Mouse (Mus musculus): ENCODE data around the gene Rabl6.

The Rabl6 gene

DNA sequence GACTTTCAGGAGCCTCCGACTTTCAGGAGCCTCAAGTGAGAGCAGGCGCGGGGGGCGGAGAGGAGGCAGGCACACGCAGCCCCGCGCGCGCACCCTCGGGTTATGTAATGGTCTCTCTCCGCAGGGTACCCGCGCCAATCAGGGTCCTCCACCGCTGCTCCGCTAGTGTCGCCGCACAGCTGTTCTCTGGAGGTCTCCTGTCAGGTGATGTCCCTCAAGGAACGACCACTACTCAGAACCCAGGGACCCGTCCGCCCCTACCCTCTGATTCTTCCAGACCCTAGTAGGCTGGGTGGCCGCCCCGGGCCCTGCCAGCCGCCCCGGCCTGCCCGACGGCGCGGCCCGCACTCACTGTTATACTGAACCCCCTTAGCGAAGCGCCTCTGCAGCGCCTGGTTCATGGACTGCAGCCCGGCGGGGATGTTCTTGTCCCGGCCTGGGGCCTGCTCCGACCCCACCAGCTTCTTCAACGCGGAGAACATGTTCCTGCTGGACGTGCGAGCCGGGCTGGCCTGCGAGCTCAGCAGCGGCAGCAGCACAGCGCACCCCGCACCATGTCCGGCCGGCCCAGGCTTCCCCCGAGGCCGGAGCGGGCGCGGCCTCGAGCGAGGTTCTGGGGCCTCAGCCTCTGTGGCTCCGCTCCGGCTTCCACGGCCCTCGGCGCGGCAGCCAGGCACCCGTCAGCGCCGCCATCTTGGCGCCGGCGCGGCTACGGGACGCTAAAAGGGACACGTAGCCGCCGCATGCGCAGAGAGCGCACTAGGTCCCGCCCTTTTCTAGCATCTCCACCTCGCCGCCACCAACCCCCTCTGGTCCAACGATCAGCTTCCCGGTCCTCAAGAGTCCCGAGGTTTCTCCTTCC, at the start of gene Rabl6:
Rabl6 (minus strand) TSS at position 761 of the 862 bp plus-strand sequence.
- peak; percentile 93 to 95 for DNase-seq

DNA sequence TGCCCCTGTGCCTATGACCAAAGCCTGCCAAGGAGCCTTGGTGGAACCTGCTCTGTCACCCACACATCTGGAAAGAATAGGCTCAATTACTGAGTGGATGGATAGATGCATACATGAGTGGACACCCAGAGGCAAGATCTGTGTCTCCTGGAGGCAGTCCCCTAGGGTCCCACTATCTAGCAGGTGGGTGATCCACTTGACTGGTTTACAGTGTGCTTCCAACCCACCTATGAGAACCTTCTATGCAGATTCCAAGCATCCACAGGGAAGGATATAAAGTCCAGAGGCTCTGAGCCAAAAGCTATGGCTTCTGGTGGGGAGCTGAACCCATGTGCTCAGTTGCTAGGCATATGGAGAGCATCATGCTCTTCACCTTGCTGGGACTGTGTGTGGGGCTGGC, 49.3 kb upstream of the Rabl6 start, which contains the start of gene Lcn5:
Lcn5 (plus strand) TSS at position 301 of the 400 bp plus-strand sequence.
- no peak for DNase-seq

DNA sequence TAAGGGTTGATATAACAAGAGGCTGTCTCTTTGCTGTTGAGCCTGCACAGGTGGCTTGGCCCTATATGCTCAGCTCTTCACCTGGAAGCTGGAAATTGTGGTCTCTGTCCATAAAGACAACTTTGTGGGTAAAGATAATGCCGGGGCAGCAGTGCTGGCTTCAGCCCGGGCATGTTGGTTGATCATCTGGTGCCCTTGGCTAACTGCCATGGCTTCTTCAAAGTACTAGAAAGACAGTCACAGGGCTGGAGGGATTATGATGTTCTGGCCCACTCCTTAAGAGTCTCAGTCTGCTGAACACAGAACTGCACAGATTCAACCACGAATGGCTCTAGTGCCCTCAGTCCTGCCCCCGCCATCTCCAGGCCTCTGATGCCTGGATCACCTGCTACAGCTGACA, 48.9 kb upstream of the Rabl6 start:
- peak; percentile 68 to 71 for DNase-seq

DNA sequence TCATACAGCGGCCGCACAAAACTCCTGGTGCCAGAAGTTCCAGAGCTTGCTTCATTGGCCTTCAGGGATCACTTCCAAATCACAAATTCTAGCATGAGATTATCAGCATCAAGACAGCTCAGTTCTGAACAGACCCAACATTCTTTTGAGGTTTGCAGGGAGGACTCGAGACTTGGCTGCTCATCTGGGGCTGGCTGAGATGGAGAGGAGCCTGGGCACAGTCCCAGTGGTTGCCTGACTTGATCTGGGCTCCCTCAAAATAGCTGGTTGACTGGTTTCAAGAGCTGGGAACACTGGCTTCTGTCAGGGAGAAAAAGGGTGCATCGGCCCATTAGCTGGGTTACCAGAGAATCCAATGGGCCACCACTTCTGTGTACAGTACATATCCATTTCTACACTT, 48.4 kb upstream of the Rabl6 start:
- DNase-seq, result peak; percentile 48 to 56

DNA sequence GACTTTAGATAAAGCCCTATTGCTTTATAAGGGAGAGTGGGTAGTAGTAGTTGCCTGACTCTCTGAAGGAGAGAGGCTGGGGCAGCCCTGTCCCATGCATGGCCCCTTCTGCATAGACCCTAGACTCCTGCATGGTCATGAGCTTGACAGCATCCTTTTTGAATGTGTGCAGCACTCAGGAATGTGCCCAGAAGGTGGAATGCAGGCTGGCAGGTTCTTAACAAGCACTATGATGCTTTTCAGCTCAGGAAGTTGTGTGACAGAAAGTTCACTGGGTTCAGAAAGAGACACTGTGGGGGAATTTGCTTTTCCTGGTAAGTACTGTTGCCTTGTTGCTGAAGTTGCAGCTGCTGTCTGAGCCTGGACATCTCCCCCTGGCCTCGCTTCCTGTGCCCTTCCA, 46.2 kb upstream of the Rabl6 start:
- DNase-seq, result no peak

DNA sequence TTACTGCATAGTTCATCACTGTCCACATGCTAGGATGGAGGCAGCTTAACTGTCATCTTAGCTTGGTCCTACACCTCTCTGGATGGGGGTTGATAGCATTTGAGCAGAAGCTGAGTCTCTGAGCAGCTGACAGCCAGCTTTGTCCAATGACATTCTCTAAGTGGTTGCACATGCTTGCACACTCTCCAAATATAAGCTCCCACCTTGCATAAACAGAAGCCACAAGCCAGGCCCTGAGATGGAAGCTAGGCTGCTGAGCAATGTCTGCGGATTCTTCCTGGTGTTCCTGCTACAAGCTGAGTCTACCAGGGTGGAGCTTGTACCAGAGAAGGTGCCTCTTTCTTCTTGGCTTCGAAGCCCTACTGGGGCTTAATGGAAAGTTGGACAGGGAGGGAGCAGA, 44.6 kb upstream of the Rabl6 start, which contains the start of gene Lcn8:
Lcn8 (plus strand) TSS at position 219 of the 400 bp plus-strand sequence.
- no peak for DNase-seq

DNA sequence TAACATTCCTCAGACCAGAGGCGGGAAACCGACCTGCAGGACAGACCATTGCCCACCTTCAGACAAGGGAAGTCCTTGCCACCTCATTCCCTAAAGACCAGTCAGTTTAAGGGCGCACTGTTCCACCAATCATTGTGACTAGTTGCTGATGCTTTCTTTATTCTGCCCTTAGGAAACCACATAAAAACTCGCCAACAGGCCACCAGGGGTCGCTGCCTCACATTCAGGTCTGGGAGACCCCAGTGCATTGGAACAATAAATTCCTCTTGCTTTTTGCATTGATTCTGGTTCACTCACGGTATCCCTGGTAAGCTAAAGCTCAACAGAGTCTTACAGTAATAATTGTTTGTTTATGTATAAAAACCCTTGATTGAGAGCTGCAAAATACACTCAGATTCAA, 31.6 kb upstream of the Rabl6 start:
- peak; percentile 70 to 83 for DNase-seq

DNA sequence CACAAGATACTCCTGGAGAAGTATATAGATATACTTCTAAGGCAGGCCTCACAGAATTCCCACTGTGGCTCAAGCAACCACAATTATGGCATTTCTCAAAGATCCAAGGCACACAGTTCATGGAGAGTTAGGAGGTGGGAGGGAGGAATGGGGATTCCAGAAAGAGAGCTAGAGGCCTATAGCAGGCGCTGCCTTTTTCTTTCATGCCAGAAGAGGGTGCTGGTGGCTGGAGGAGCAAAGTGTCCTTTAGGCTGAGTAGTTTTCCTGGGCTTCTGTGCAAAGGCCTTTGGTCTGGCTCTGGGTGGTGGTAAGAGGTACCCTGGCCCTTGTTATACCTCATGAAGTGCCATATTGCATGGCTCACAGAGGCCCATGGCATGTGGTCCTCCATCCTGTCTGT, 25.7 kb upstream of the Rabl6 start:
- DNase-seq, result no peak

DNA sequence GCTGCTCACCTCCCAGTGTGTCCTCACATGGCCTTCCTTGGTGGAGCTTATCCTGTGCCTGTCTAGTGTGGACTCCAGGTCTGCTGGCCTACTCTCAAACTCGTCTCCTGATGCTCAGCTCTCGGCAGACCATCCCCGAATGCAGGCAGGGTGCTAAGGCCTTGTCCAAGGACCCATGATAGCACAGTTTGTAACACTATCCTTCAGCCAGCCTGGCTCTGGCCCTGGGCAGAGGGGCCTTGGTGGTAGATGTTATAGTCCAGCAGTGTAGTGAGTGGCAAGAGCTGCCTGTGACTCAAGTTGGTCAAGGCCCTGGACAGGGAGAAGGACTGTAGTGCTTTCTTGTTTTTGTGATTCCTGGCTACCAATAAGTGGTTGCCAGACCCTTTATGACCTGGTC, 25.3 kb upstream of the Rabl6 start:
- no peak for DNase-seq

DNA sequence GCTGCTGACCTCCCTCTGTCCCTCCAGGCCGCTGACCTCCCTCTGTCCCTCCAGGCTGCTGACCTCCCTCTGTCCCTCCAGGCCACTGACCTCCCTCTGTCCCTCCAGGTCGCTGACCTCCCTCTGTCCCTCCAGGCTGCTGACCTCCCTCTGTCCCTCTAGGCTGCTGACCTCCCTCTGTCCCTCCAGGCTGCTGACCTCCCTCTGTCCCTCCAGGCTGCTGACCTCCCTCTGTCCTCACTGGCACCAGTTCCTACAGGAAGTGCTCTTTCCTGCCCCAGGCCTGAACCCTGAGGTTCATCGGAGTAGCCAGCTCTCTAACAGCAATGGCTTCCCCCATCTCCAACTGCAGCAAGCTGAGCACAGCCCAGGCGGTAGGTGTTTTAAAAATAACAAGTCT, 20.4 kb upstream of the Rabl6 start:
- DNase-seq, result no peak

DNA sequence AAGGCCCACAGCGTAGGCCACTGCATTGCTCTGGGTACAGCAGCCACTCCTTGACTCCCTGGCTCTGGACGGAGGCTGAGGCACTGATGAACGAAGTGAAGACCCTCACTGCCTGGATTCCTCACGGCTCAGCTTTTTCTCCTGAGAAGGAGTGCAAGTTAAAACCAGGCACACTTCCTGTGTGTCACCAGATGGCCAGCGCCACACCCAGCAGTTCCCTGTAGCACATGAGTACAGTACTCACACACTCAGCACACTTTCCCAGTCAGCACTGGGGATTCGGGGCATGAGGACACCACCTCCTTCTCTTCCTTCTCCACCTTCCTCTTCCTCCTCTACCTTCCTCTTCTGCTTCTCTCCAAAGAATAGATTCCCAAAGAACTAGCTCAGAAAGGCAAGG, 19.5 kb upstream of the Rabl6 start, which contains the start of gene Fcna:
Fcna (minus strand) TSS at position 220 of the 400 bp plus-strand sequence.
- DNase-seq, result no peak

DNA sequence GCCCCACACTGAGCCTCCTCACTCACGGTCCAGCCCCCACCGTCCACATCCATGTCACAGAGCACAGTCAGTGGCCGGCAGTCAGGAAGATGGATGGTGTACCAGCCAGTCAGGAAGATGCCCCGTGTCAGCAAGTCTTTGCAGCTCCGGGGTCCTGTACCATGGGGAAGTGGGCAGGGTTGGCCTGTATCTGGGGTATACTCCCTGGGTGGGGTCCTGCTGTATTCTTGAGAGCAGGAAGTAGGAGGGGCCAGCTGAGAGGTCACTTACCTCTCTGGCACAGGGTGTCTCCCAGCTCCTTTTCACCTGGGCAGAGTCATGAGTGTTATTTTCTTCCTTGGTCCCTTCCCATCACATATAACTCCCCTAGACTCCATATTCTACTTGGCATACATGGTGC, 17.7 kb upstream of the Rabl6 start:
- DNase-seq, result no peak

DNA sequence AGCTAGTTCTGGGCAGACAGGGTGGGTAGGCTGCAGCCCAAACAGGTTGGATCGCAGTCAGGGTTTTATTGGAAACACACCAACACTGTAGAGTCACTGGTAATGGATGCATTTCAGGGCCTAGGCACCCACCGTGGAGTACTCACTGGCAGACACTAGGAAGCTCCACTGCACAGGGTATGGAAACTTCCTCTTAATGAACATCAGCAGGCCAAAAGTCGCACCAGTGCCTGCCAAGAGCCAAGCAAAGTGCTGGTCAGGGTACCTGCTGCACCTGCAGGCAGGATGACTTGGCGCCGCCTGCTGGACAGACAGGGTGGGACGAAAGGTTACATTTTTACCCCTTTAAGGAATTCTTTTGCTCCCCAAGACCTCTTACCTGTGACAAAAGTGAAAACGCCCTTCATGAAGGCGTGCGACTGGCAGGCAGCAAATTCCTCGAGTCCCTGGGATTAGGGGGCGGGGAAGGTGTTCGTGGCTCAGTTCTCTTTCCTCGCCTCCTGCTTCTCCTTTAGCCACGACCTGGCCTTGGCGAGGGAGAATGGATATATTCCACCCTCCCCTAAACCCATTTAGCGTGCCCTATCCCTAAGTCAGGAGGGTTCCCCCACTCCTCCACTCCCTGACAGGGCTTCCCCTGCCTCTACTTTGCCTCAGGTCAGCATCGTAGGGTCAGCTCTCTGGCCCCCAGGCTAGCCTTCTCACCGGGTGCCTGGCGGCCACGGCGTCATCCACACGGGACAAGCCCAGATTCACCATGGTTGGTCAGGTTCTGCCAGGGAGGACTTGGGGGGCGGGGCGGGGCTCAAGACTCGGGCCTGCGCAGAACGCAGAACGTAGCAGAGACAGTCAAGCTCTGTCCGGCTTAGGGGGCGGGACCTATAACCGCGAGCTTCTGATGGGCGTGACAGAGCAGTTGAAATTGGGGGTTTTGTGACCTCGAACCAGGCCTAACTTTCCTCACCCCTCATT, 13.2 kb upstream of the Rabl6 start, which contains the start of gene Tmem141:
Tmem141 (minus strand) TSS at position 777 of the 972 bp plus-strand sequence.
- DNase-seq, result peak; percentile 94

DNA sequence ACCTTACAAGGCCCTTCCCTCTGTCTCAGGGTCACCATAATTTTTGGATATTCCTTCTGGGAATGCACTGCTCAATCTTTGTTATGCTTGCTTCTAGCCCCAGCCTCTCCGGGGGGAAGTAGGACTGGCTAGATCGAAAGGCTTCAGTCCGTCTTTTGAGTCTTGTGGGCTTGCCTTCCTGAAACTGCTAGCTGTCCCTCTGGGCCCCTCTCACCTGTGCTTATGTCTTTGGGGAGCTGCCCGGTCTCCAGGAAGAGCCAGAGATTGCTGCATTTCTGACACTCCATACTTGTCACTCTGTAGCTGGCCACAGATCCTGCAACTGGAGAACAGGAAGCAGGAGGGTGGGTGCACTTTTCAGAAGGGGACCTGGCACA, 12.5 kb upstream of the Rabl6 start:
- DNase-seq, result no peak

DNA sequence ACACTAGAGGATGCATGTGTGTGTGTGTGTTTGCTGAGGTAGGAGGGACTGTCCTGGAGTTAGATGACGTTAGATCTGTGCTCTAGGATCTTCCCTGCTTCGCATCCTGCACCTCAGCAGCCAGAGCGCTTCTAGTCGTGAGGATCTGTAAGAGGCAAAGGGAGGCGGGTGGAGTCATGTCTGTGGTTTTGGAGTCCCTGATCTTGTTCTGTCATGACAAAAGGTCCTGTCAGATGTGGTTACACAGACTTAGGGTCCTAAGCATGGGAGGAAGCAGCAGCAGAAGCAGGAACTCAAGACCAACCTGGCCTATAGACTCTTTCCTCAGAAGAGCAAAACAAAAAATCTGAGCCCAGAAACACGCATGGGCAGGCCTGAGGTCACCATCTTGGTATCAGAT, 12.1 kb upstream of the Rabl6 start:
- no peak for DNase-seq

DNA sequence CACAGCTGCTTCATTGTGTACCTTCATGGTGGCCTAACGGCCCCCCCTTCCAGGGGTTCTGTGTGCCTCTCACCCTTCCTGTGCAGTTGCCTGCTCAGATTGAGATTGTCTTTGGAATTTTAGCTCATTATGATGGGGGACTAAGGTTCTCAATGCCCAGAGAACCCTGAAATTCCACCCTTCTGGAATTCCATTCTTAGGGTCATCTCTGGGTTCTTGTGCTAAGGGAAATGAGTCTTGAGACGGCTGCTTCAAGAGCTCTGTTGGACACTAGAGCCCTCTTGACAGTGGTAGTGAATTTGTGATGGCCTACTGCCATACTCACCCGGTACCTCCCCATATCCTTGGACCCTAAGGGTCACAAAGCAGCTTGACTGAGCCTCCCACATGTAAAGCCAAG, 9.3 kb upstream of the Rabl6 start, which contains the start of gene Ccdc183:
Ccdc183 (minus strand) TSS at position 101 of the 400 bp plus-strand sequence.
- no peak for DNase-seq

DNA sequence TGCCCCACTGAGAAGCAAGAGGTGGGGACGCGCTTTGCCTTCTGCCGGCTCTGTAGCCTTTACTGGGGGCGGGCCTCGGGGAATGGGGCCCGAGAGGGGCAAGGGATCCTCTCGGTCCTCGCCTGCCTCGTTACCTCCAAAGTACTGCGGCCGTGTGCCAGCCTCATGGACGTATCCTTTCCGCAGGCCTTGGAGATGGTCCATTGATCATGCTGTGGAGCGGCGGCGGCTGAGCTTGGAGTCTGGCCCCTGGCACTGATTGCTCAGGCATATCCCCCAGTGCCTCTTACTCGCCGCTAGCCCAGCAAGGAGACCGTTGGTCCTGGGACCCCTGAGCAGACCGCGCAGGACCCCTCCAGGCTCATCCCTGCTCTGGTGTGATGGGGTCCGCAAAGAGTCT, 8.1 kb upstream of the Rabl6 start:
- peak; percentile 53 to 61 for DNase-seq

DNA sequence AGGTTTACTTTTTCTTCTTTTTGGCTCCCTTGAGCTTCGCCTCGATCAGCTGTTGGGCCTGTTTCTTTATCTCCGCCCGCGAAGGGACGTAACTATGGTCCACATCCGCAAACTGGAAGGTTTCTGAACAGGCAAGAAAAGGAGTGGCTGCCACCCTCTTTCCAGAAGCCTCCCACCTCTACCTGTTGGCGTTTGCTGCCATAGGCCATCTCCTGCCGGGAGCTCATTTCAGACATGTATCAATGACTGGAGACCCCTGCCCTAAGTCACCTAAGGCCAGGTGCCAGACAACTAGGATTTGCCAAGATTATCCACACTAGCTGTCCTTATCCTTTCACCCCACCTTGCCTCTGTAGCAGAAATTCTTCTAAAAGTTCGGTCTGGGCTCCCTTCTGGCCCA, 350 bp upstream of the Rabl6 start:
- no peak for DNase-seq

DNA sequence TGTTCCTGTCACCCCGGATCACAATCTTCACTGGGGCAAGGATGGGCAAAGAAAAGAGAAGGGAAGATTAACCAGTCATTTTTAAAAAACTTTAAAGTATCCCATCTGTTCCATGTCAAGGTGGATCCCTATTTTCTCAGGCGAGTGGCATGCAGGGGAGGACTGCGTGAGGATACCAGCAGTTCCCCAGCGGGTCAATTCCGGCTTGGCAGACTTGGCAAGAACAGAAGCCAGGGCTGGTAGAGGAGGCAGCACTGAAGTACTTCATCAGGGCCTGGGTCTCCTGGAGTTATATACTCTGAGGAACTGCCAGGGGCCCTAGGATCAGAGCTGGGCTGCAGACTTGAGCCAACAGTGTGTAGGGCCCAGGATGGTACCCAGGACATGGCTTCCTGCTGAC, 5.8 kb downstream of the Rabl6 start:
- peak in 1 of 2 experiments; percentile 33 for DNase-seq

DNA sequence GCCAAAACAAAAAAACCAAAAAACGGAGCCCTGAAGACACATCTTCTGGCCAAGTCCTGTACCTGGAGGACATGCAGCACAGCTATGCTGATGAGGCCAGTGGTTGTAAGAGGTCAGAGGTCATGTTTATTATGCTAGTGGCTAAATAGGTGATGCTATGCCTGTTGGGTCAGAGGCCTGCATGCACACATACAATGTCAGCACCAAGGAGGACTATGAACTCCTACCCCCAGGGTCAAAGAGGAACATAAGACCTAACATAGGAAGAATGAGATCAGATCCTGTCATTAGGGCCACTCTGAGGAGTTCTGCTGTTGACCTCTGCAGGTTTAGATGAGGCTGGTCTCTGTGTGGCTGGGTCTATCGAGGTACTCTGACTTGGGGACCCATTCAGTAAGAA, 8.3 kb downstream of the Rabl6 start:
- no peak for DNase-seq

DNA sequence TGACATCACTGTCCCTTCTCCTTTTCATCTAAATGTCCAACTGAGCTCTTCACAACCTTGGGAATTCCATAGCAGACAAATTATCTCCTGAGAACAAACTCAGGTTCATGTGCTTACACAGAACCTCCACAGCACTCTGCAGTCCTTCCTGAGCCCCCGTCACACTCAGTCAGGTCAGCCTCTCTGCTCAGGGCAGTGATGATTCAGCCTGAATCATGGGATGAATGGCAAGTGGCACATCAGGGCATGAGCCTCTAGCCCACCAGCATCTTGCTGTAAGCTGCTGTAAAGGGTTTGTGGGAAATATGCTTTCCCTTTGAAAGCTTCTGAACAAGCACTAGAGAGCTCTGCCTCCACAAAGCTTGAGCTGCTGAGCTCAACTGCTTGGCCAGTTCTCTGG, 9.6 kb downstream of the Rabl6 start:
- DNase-seq, result no peak

DNA sequence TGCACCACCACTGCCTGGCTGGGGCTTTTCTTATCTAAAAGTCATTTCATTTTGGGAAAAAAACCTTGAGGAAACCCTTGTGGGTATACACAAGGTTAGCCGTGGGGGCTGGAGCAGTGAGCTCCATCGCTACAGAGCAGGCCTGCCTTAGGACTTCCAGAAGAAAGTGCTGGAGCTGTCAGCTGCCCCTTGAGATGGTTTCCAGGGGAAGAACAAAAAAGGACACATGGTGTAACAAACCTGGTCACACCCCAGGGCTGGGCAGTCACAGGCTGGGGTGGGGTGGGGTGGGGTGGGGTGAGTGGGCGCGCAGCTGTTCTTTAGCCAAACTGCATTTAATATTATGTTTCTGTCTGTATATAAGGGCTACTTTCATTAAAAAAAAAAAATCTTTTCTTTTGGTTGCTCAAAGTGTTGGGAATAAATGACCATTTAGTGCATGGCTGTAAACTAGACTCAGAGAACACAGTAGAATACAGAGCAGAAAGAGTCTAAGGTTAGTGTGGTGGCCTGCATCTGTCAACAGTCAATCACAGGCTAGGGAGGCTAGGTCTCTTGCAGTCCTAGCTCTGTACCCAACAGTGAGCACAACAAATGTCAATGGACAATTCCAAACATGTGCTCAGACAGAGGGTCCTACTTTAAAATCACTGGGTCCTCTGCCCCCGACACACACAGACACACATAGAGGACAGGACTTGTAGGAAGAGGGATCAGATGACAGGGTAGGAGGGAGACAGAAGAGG, 11.4 kb downstream of the Rabl6 start:
- no peak for DNase-seq

DNA sequence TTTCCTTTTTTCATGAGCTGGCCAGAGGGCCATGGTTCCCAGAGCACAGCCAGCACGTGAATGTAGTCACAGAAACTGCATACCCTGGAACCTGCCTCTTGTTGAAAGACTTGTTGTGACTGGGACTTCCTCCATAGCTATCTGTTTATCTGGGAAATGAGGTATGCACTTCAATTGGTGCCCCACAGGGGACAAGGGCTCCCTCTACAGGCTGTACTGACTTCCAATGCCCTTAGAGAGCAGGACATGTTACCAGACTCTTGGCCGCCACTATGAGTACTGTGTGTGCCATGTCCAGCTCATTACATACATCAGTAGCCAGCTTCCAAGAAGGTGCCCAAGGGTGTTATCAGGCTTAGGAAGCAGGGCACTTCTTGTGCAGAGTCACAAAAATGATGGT, 16.5 kb downstream of the Rabl6 start:
- DNase-seq, result peak; percentile 64 to 73
